ENCODE assay signal across 8 mouse cellular contexts in the genomic region with DNA sequence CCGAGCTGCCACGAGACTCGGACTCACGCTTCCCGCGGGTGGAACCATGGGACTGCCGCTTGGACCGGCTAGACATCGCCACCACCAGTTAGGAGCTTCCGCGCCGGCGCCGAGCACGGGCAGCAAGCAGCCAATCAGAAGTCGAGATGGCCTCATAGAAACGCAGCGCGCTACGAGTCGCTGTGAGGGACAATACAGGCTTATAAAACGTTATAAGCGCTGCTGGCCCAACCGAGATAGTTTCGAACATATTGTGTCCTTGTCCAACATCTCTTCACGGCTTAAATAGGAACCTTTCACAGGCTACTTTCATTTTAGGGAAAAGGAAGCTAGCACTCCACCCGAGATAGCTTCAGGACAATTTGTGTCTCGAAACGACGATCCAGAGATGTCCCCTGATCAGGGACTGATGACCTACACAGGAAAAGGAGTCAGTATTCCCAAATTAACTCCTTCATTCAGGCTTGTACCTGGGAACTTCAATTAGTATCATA. TPM values are rescaled to one million over a fixed set of nuclear protein-coding genes. Genes with fewer than 3 reads are reported as not detected.
A peak's percentile ranks its signal among the peaks of the same experiment; 100 is the strongest.
DNase-seq lines count a peak whose midpoint lies in the region; ATAC-seq lines count a peak whose summit lies in the region.

Usp39 (minus strand) TSS at position 111 of the 494 bp plus-strand sequence.

- H3K9ac ChIP-seq in kidney, embryonic 15.5 days, result peak within 1 kb of the TSS; percentile 89

- H3K4me1 ChIP-seq in heart, embryonic 10.5 days, result peaks cover 37% of the 10 kb centered on the region
- peaks cover 43% of the 10 kb centered on the region for H3K4me1 ChIP-seq in kidney, embryonic 15.5 days

- peak within 1 kb of the TSS; percentile 97 for H3K27ac ChIP-seq in heart, embryonic 10.5 days
- peak within 1 kb of the TSS; percentile 63 for H3K27ac ChIP-seq in kidney, embryonic 15.5 days

- peaks cover 38% of the 10 kb centered on the region for H3K36me3 ChIP-seq in heart, embryonic 10.5 days
- H3K36me3 ChIP-seq in kidney, embryonic 15.5 days, result peaks cover 19% of the 10 kb centered on the region

- peak; percentile 88 for ATAC-seq in erythroblast, adult 5-6 weeks (replicated peaks; ENCODE audit: low FRiP score, poor library complexity, severe bottlenecking)
- ATAC-seq in kidney, embryonic 15.5 days (replicated peaks; ENCODE audit: low FRiP score), result peak; percentile 74; the same call in 1 of the 2 replicates
- peak; percentile 91 for ATAC-seq in monocyte, adult 5-6 weeks (replicated peaks; ENCODE audit: insufficient number of reproducible peaks, low FRiP score, low TSS enrichment, poor library complexity, severe bottlenecking)

- peak within 1 kb of the TSS; percentile 80 for H3K4me2 ChIP-seq in kidney, embryonic 15.5 days

- peak; percentile 85 for DNase-seq in B cell, adult 2 months
- DNase-seq in brain, adult 2 months (ENCODE audit: low read depth, low spot score), result peak; percentile 99
- peak; percentile 96 for DNase-seq in heart, embryonic 10.5 days (ENCODE audit: low spot score)
- DNase-seq in liver, result peak; percentile 95
- peak; percentile 90 to 95 for DNase-seq in spleen, postnatal 4 days (ENCODE audit: low spot score in 2 of 2)

- under 1% methylated on average over 30 of the region's 30 CpGs for WGBS in heart, embryonic 10.5 days
- WGBS in kidney, embryonic 15.5 days, result under 1% methylated on average over 30 of the region's 30 CpGs

- H3K9me3 ChIP-seq in heart, embryonic 10.5 days, result no peaks in the 10 kb centered on the region
- H3K9me3 ChIP-seq in kidney, embryonic 15.5 days (replicated peaks), result no peaks in the 10 kb centered on the region

- H3K4me3 ChIP-seq in heart, embryonic 10.5 days, result peak within 1 kb of the TSS; percentile 95
- peak within 1 kb of the TSS; percentile 88 for H3K4me3 ChIP-seq in kidney, embryonic 15.5 days (replicated peaks)

- H3K27me3 ChIP-seq in heart, embryonic 10.5 days (ENCODE audit: insufficient read depth, poor library complexity, severe bottlenecking), result no peaks in the 10 kb centered on the region
- H3K27me3 ChIP-seq in kidney, embryonic 15.5 days, result no peaks in the 10 kb centered on the region

RNA-seq across cellular contexts. Expression of gene Usp39, which starts in this region (rescaled TPM):
- total RNA-seq in erythroblast, adult 5-6 weeks (2015; ENCODE audit: low replicate concordance), result 25.4 and 28.0 TPM in 2 replicates
- 27.8 and 34.2 TPM in 2 replicates for total RNA-seq in erythroblast, adult 5-6 weeks (2017; ENCODE audit: low replicate concordance)
- polyA plus RNA-seq in heart, embryonic 10.5 days (2016; fragmentation: Nextera tagmentation; extraction: Ambion mirVana), result 43.5 and 53.9 TPM in 2 replicates
- 46.3 and 50.3 TPM in 2 replicates for polyA plus RNA-seq in kidney, embryonic 15.5 days (2015; fragmentation: Nextera tagmentation; extraction: Ambion mirVana)
- 22.6 to 41.7 TPM (median 35.3 TPM) in 3 replicates for total RNA-seq in monocyte, adult 5-6 weeks (2017)

Comparison
In these comparisons a context has a peak if more than half of its experiments do, and no peak if none do; other contexts are left out.
1. Peak in every context shown above with its lines: DNase-seq, ATAC-seq, H3K4me3 ChIP-seq and H3K27ac ChIP-seq.